Mouse (Mus musculus) midbrain, postnatal 0 days (tissue): ENCODE measurements around the gene Xxylt1. TPM values are rescaled to one million over a fixed set of nuclear protein-coding genes. Genes with fewer than 3 reads are reported as not detected.
A peak's percentile ranks its signal among the peaks of the same experiment; 100 is the strongest.
"Not testable (repeated sequence)": the region's sequence is repeated elsewhere in the genome, so short reads cannot be mapped to it uniquely, and the experiment has no call there.

Experiments used
- ATAC-seq: fragments of 200-750 bp; cut with Nextera tagmentation; 2 replicates; pipeline ENCODE4 v1.8.0; 2017; ENCODE audit warnings: moderate number of reproducible peaks, mild to moderate bottlenecking, moderate TSS enrichment, moderate library complexity; ENCODE audit not compliant: low FRiP score
- DNase-seq: peaks from one replicate; pipeline ENCODE4 v3.0.0-alpha.2; 2015; ENCODE audit warnings: low spot score
- H3K27ac ChIP-seq: fragments of 300-500 bp; sonication (generic); 2 replicates; pipeline ENCODE4 v1.5.1; 2014; ENCODE audit warnings: low read depth, mild to moderate bottlenecking, low read length, mixed read lengths
- H3K27me3 ChIP-seq: fragments of 300-500 bp; sonication (generic); 2 replicates; pipeline ENCODE4 v1.6.1; 2014; ENCODE audit warnings: low read length, control low read depth, mixed read lengths; ENCODE audit not compliant: insufficient read depth
- H3K36me3 ChIP-seq: fragments of 300-500 bp; sonication (generic); 2 replicates; pipeline ENCODE4 v1.6.1; 2014; ENCODE audit warnings: low read length, control low read depth, mixed read lengths; ENCODE audit not compliant: insufficient read depth
- H3K4me1 ChIP-seq: fragments of 300-500 bp; sonication (generic); 2 replicates; pipeline ENCODE4 v1.6.1; 2014; ENCODE audit warnings: mild to moderate bottlenecking, control low read depth, antibody characterized with exemption, low read length, mixed read lengths; ENCODE audit not compliant: insufficient read depth
- H3K4me2 ChIP-seq: fragments of 300-500 bp; sonication (generic); 2 replicates; pipeline ENCODE4 v1.6.1; 2014; ENCODE audit warnings: low read depth, mild to moderate bottlenecking, low read length, mixed read lengths; ENCODE audit not compliant: poor library complexity, severe bottlenecking
- H3K4me3 ChIP-seq: fragments of 300-500 bp; sonication (generic); 2 replicates; pipeline ENCODE4 v1.5.1; 2014; ENCODE audit warnings: low read depth, mild to moderate bottlenecking, low read length, moderate library complexity
- H3K9ac ChIP-seq: fragments of 300-500 bp; sonication (generic); replicated peaks from 2 replicates; pipeline ENCODE4 v1.6.1; 2014; ENCODE audit warnings: mild to moderate bottlenecking, low read length, moderate library complexity, mixed read lengths; ENCODE audit not compliant: poor library complexity, severe bottlenecking
- H3K9me3 ChIP-seq: fragments of 300-500 bp; sonication (generic); 2 replicates; pipeline ENCODE4 v1.6.1; 2016; ENCODE audit warnings: low read length, control low read depth
- CTCF ChIP-seq: IDR thresholded peaks from 2 replicates; pipeline ENCODE4 v1.5.1; 2016; ENCODE audit warnings: antibody characterized with exemption, mild to moderate bottlenecking
- WGBS: fragments of 180-500 bp; shearing (Covaris S2); extraction: QIAGEN DNeasy Blood & Tissue Kit; methylation state at CpG from one replicate; pipeline ENCODE4 v1.1.7; 2014; 5-methylcytosine and 5-hydroxymethylcytosine counted together
- polyA plus RNA-seq: library from polyadenylated mRNA; unstranded; fragments of >200 nt; fragmentation: Nextera tagmentation; extraction: Ambion mirVana; gene quantifications from 2 replicates; pipeline ENCODE4 v1.2.1, GENCODE M21; 2015
- total RNA-seq: library from RNA; depleted of rRNA; stranded (reverse); fragments of >200 nt; gene quantifications from 2 replicates; pipeline ENCODE4 v1.2.3, GENCODE M21; 2014

Gene Xxylt1
- total and polyA plus RNA-seq, 2 experiments from 2014 or later, result 18.2 to 34.5 TPM

GRCm38 (mm10) chr16:31008326-31008725 lies 72.9 kb downstream of the Xxylt1 start:
- H3K4me3 ChIP-seq, result no peak overlapping the region
- H3K27me3 ChIP-seq, result no peaks in the 10 kb centered on the region
- WGBS, result 75% methylated on average over 7 of the region's 7 CpGs
- no peaks in the 10 kb centered on the region for H3K36me3 ChIP-seq
- H3K9me3 ChIP-seq, result no peaks in the 10 kb centered on the region
- H3K4me2 ChIP-seq, result no peak overlapping the region
- no peak for TF ChIP-seq CTCF
- H3K27ac ChIP-seq, result no peak overlapping the region; the same call in 1 of the 2 replicates
- H3K9ac ChIP-seq, result no peak overlapping the region
- peaks cover 3% of the 10 kb centered on the region; the same call in 1 of the 2 replicates for H3K4me1 ChIP-seq
- DNase-seq, result no peak
- ATAC-seq, result no peak

GRCm38 (mm10) chr16:31007582-31007981 lies 73.7 kb downstream of the Xxylt1 start:
- 92% methylated on average over 12 of the region's 12 CpGs for WGBS

GRCm38 (mm10) chr16:31005693-31006092 lies 75.5 kb downstream of the Xxylt1 start:
- Histone ChIP-seq H3K9me3 (no peaks in the 10 kb centered on the region), H3K9ac (no peak overlapping the region), H3K27me3 (no peaks in the 10 kb centered on the region), H3K36me3 (no peaks in the 10 kb centered on the region), H3K4me2 (no peak overlapping the region), H3K27ac (no peak overlapping the region), H3K4me1 (peaks cover 3% of the 10 kb centered on the region; the same call in 1 of the 2 replicates), H3K4me3 (no peak overlapping the region)
- TF ChIP-seq CTCF, result no peak
- no peak for ATAC-seq
- WGBS, result 59% methylated on average over 7 of the region's 7 CpGs
- DNase-seq, result no peak

More at GRCm38 (mm10) chr16:31007582-31007981, 73.7 kb downstream of the Xxylt1 start:
- H3K4me1 ChIP-seq, result peaks cover 3% of the 10 kb centered on the region; the same call in 1 of the 2 replicates
- no peak for DNase-seq
- H3K36me3 ChIP-seq, result no peaks in the 10 kb centered on the region
- ATAC-seq, result no peak
- H3K27ac ChIP-seq, result no peak overlapping the region
- no peaks in the 10 kb centered on the region for H3K27me3 ChIP-seq
- TF ChIP-seq CTCF, result no peak
- H3K9me3 ChIP-seq, result no peaks in the 10 kb centered on the region
- H3K9ac ChIP-seq, result no peak overlapping the region
- H3K4me2 ChIP-seq, result no peak overlapping the region
- no peak overlapping the region for H3K4me3 ChIP-seq

GRCm38 (mm10) chr16:31004321-31004682 lies 76.9 kb downstream of the Xxylt1 start:
- no peak overlapping the region for H3K27ac ChIP-seq

GRCm38 (mm10) chr16:31003592-31004320 lies 77.5 kb downstream of the Xxylt1 start:
- DNase-seq (peak; percentile 39), ATAC-seq (0 out of 2 replicates have a peak, but pooled peaks have one; percentile 44)
- not testable (repeated sequence) for H3K9me3 ChIP-seq, H3K4me2 ChIP-seq, H3K36me3 ChIP-seq, H3K27me3 ChIP-seq, H3K4me1 ChIP-seq, H3K9ac ChIP-seq, H3K27ac ChIP-seq, H3K4me3 ChIP-seq
- 22% methylated on average over 10 of the region's 10 CpGs for WGBS

More at GRCm38 (mm10) chr16:31004321-31004682, 76.9 kb downstream of the Xxylt1 start:
- H3K36me3 ChIP-seq, result no peaks in the 10 kb centered on the region
- DNase-seq (no peak), ATAC-seq (no peak)
- no peak overlapping the region for H3K4me2 ChIP-seq
- 24% methylated on average over 2 of the region's 2 CpGs for WGBS
- no peak overlapping the region for H3K4me3 ChIP-seq
- peaks cover 3% of the 10 kb centered on the region; the same call in 1 of the 2 replicates for H3K4me1 ChIP-seq
- H3K9ac ChIP-seq, result no peak overlapping the region
- no peaks in the 10 kb centered on the region for H3K9me3 ChIP-seq
- TF ChIP-seq CTCF, result no peak
- no peaks in the 10 kb centered on the region for H3K27me3 ChIP-seq

- Histone ChIP-seq H3K4me1 (no peaks in the 10 kb centered on the region), H3K4me3 (no peak overlapping the region), H3K9me3 (no peaks in the 10 kb centered on the region), H3K36me3 (no peaks in the 10 kb centered on the region), H3K4me2 (no peak overlapping the region), H3K27ac (peak overlapping the region; percentile 47; the same call in 1 of the 2 replicates), H3K9ac (no peak overlapping the region), H3K27me3 (no peaks in the 10 kb centered on the region)
- DNase-seq, result peak; percentile 60
- WGBS, result 64% methylated on average over 6 of the region's 6 CpGs
- ATAC-seq, result no peak
- TF ChIP-seq CTCF, result no peak
Measured at GRCm38 (mm10) chr16:31002926-31003325, 78.3 kb downstream of the Xxylt1 start.
